Mouse (Mus musculus): ENCODE measurements around the gene Tnrc6a.

Tnrc6a gene

GRCm38 (mm10) chr7:123189762-123190161 is 66.1 kb downstream of the Tnrc6a start:
- DNase-seq (ENCODE audit: low spot score) = no peak

- no peak for DNase-seq (ENCODE audit: low spot score)
These were observed 68.0 kb downstream of the Tnrc6a start for GRCm38 (mm10) chr7:123191731-123192130.

DNA sequence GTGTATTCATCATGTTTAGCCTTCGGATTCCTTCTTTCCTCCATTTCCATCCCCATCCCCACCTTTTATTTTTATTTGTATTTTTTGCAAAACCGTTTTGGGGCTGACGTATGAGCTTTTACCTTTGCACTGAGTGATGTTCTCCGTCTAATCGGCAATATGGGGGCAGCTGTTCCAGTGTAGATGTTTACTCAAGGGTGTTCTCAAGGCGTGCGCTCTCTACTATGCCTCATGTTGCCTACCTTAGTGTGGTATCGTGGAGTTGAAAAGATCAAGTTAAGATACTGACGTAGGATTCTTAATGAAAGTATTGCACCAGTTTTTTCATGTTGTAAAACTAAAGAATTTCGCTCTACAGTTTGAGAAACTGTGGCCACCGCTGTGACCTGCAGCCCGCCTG is 69.5 kb downstream of the Tnrc6a start:
- DNase-seq (ENCODE audit: low spot score) = no peak

DNA sequence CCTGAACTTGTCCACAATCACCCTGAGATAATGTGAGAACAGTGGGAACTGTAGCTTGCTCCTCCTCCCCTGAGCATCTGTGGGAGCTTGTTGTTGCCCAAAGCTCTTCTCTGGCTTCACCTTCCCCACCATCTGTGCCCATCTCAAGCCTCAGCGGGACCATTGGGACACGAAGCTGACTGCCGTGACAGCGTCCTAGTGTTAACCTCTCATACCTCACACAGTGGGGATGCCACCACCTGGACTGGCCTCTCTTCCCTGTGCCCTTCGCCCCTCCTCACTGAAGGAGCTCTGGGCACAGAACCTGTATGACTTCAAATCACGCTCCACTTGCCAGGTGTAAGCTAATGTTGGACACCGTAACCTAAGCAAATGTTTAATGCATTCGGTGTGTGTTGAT is 71.0 kb downstream of the Tnrc6a start:
- DNase-seq (ENCODE audit: low spot score) = no peak

DNA sequence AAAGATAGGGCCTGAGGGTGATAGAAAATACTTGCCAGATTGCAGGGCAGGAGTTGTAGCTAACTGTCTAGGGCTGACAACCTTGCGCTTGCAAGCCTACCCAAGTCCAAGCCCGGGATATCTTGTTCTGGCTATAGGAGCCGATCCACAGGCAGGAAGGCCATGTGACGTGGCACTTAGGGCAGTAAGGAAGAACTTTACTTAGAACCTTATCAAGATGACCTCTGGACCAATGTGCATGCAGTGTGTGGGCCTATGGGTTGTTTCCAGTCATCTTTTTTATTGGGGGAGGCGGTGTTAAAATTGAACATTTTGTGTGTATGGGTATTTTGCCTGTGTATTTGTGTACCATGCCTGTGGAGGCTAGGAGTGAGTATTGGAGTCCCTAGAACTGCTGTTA is 72.7 kb downstream of the Tnrc6a start:
- no peak for DNase-seq (ENCODE audit: low spot score)

DNA sequence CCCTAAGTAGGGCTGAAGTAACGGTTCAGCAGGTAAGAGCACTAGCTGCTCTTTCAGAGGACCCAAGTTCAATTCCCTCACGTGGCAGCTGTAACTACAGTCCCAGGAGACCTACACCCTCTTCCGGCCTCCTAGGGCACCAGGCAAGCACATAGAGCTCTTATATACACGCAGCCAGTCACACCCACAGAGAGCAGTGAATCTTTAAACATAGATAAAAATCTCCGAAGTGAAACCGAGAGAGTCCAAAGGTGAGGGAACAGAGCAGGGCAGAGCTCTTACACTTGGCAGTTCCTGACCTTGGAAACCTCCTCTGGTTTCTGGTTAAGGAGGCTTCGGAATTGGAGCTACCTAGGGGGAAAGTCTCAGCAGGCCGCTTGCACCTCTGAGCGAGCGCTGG is 75.0 kb downstream of the Tnrc6a start:
- DNase-seq (ENCODE audit: low spot score) = no peak

DNA sequence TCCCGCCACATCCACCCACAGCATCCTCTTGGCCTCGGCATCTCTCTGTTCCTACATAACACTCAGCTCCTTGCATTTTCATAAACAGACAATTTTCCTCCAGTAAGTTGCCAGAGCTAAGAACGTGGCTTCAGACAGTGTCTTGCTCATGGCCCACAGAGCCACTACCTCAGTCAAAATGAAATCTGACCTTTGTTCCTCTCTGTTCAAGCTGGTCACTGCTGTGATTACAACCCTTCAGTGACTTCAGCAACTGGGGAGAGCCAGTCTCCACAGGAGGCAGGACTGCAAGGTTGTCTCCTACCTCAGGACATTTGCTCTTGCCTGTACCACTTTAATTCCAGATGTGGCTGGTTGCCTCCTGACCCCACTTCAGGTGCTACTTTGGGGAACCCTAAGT is 75.5 kb downstream of the Tnrc6a start:
- no peak for DNase-seq (ENCODE audit: low spot score)

DNA sequence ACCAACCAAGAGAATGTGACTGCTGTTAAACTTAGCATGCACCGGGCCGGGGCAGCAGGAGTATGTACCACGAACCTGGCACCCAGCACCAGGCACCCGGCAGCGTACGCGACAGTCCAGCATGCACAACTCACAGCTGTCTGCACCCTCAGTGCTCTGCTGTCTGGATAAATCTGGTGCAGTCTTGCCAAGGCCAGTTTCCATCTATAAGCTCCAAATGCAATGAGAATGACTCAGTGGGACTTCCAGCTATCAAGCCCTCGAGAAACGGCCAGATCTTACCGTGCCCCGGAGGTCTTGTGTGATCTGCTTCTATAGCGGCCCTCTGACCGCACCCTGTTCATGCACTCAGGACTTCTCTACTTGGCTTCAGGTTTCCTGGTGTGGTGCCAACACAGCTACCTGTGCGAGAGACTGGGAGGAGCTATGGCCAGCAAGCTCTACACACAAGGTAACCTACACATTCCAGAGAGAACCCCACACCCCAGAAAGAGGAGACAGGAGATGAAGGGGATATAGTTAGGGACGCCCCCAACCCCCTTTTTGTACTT is 76.0 kb downstream of the Tnrc6a start:
- DNase-seq (ENCODE audit: low spot score) = no peak

DNA sequence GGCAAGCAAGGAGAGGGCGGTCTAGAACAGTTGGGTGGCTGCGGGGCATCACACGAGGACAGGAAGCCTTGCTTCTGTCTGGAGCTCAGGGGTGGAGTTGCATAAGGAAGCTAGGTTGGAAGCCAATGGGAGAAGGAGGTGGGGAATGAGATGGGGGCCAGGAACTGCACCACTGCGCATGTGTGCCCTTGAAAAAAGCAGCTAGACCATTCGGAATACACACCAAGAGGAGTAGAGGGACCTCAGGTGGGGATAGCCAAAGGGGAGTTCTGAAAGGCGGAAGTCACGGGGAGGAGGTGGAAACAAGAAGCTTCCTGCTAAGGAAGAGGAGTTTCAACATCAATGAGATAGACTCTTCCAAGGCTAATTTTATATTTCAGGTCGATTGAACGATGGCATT is 77.0 kb downstream of the Tnrc6a start:
- no peak for DNase-seq (ENCODE audit: low spot score)

DNA sequence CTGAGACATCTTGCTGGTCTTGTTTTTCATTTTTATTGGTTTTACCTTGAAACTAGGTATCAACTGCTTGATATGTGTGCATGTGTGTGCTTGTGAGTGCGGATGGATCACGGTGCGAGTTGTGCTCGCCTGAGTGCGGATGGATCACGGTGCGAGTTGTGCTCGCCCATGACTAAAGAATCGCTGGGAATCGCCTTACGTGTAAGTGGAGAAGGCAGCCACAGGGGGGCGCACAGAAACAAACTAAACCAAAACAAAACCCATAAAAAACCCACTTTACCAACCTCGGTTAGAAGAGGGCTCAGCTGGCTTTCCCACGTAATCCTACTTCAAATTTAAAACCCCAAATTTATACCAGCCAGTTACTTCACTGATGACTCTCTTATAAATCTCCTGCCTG is 81.6 kb downstream of the Tnrc6a start:
- DNase-seq (ENCODE audit: low spot score) = peak; percentile 58

DNA sequence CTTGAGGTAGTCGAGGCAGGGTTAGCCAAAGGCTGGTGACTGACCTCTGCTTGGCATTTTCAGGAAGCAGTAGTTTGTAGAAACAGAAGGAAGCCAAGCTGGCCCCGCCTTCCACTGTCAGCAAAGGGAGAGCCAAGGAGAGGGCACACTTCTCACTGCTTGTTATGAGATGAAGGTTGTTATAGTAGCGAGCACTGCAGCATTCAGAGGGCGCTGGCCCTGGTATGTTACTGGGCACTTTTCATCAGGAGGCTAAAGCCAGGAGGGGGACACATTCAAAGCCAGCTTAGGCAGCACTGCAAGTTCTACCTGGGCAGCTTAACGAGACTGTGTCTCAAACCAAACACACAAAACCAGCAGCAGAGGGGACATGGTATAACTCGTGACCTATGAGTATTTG is 83.9 kb downstream of the Tnrc6a start:
- DNase-seq (ENCODE audit: low spot score) = no peak

DNA sequence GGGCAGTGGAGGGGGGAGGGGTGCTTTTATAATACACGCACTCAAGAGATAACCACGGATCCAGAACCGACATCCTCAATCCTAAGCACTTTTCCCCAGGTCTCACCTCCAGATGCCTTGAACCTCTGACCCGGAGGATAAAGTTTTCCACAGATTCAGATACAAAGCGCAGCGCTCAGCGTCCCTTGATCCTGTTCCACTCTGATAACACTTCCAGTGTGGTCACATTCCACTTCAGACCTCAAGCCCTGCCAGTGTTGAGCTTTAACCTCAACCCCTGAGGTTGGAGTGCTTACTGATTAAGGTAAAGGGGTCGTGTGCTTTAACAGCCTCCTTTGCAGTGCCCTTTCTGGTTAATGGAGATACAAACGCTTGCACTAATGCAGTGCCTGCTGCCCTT is 86.2 kb downstream of the Tnrc6a start:
- no peak for DNase-seq (ENCODE audit: low spot score)

DNA sequence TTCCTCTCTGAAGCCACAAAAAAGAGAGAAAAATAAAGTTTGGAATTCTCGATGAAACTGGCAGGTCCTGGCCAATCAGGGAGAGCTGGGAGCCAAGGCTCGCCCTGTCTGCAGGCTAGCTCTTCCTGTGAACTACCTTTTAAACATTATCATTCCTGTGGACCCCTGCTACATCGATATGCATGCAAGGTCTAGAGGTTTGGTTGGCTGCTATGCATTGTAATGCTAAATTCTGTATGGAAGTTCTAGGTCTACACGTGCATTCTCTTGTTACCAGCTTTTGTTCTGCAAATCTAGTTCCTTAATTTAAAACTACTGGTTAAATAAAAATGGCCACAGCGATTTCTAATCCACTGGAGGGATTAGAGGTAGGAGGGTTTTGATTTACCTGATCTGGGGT is 87.8 kb downstream of the Tnrc6a start:
- DNase-seq (ENCODE audit: low spot score) = no peak

DNA sequence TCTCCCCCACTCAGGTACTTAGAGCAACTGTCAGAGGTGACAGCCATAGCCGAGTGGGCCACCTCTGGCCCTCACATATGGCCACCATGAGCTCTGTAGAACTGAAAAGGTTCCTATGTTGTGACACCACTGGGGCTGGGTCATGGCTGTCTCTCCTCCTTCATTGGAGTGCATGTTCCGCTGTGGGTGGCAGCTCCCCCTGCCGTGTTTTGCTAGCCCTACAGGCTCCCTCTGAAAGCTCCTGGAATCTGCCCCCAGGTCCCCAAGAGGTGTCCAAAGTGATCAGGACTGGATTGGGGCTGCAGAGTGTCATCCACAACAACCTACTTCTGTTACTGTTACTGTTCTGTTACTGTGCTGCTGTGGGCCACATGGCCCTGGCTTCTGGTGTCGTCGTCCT is 88.6 kb downstream of the Tnrc6a start:
- DNase-seq (ENCODE audit: low spot score) = no peak

DNA sequence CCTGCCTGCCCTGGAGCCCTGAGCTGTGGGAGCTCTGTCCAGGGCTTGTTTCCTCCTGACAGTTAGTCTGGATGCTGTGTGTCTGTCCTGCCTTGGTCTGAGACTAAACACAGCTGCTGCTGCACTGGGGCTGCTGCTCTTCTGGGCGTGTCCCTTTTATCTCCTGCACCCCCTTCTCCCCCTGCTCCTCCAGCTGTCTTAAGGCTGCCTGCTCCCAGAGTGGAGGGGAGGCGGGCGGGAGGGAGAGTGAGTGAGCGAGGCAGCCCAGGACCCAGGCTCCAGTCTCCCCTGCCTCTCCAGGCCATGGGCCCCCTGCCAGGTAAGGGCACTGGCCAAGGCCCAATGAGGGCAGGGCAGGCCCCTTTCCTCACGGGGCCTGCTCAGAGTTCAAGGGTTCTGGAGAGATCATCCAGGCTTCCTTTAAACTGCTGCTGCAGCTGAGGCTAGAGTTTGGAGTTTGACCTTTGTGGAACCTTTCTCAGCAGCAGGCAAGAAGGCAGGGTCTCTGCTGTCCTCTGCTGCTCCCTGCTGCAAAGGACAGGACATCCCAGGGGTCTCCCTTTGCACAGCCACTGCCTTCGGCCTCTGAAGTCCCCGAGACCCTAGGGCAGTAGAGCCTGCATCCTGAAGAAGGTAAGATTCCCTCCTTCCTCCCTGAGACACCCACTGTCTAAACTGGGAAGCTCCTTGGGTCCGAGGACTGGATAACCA is 90.8 kb downstream of the Tnrc6a start, which contains the start of gene Slc5a11:
Gene Slc5a11 (plus strand): TSS at position 416 of the 711 bp plus-strand sequence.
- no peak for DNase-seq (ENCODE audit: low spot score)

DNA sequence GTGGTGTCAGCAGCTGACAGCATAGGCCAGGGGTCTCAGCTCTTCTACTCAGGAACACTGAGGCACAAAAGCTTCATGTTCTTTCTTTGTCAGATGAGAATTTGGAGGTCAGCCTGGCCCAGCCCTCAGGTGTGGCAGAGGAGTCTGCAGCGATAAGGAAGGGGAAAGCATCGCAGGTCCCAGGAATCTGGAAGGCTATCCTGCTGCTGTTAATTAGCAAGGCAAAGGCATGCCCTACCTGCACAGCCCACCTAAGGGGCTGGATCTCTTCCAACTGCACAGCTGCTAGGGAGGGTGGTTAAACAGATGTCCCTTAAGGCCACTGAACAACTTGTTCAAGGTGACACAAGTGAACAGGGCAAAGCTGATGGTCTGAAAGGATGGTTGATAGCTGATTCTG is 91.5 kb downstream of the Tnrc6a start:
- DNase-seq (ENCODE audit: low spot score) = no peak

GRCm38 (mm10) chr7:123217448-123218354 is 94.0 kb downstream of the Tnrc6a start:
- DNase-seq (ENCODE audit: low spot score) = no peak

- no peak for DNase-seq (ENCODE audit: low spot score)
These were observed 94.9 kb downstream of the Tnrc6a start for GRCm38 (mm10) chr7:123218620-123219019.

GRCm38 (mm10) chr7:123219781-123220632 is 96.3 kb downstream of the Tnrc6a start:
- DNase-seq (ENCODE audit: low spot score) = no peak

DNA sequence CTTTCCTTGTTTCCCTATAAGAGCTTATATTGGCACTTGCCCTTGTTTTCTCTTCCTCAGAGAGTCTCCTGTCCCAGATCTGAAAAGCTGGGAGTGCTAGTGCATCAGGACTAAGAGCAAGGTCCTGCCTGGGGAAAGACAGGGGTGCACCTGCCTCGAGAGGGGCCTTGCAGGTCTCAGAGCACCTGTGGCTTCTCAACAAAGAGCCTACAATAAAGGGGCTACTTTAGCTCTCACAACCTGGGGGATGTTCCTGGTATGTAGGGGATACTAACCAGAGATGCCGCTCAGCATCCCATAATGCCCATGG is 96.9 kb downstream of the Tnrc6a start:
- DNase-seq (ENCODE audit: low spot score) = no peak

DNA sequence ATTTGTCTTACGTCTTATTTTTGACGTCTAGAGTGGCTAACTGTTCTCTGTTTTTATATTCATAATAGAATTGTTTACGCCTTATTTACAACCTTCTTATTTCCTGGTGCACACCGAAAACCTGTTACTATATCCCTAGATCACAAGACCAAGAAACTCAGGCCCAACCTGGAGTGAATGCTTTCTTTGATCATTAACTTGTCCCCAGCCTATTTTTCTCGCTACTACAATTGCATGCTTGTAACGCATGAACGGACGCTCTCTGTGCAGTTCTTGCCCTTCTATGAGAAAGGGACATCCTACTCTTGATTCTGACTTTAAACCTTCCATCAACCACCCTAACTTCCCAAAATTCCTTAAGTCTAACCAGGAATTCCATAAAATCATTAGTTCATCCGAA is 100.4 kb downstream of the Tnrc6a start:
- no peak for DNase-seq (ENCODE audit: low spot score)

GRCm38 (mm10) chr7:123225159-123225558 is 101.5 kb downstream of the Tnrc6a start:
- no peak for DNase-seq (ENCODE audit: low spot score)
